Mouse (Mus musculus): ENCODE data around the gene Trim15. TPM values are rescaled to one million over a fixed set of nuclear protein-coding genes. Genes with fewer than 3 reads are reported as not detected.

Gene Trim15
- polyA plus RNA-seq, 1 experiment, result 1.6 TPM

DNA sequence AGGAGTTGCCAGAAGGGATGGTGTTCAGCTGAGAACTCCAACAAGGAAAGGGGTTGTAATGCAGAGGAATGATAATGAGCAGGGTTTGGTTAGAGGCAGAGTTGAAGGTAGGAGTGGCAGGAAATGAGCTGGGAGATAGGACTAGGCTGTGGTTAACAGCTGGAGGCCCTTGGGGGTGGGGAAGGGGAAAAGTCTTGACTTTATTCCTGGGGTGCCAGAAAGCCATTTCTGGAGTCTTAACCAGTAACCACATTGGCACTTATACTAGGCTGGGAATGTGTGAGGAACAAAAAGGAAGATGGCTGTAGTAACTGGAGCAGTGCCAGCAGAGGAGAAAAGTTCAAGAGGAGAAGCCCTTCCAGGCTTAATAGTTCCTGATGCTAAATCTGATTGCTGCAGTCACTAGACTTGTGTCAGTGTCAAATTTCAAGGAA lies 22.7 kb downstream of the Trim15 start:
- TF ChIP-seq POLR2A (IDR thresholded peaks at IDR 0.05; ENCODE audit: borderline replicate concordance, control insufficient read depth, low read depth, low read length) (no peak), CTCF (IDR thresholded peaks at IDR 0.05; ENCODE audit: control insufficient read depth, insufficient read depth, low read length) (no peak)
- Histone ChIP-seq H3K4me3 (replicated peaks; ENCODE audit: control insufficient read depth, low read depth, low read length) (no peak overlapping the region), H3K4me1 (ENCODE audit: control insufficient read depth, insufficient read depth, low read length) (peaks cover 4% of the 10 kb centered on the region), H3K27ac (ENCODE audit: control insufficient read depth, insufficient read depth, low read depth, low read length, poor library complexity) (no peak overlapping the region)

DNA sequence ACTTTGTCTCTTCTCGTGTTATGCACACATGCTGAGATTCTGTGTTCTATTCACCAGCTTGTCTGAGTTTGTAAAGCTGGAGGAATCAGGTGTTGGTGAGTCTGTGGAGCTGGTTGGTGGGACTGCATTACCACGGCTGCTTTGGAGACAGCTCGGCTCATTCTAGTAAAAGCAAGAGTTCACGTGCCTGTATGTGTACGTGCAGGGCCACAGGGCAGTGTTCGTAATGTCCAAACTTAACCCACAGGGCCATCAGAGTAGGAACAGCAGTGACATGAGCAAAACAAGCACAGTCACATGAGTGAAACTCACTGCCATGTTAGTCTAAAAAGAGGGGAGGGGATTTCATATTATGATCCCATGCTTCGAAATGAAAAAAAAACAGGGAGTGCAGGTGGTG lies 23.3 kb downstream of the Trim15 start:
- Histone ChIP-seq H3K4me1 (ENCODE audit: control insufficient read depth, insufficient read depth, low read length) (peaks cover 4% of the 10 kb centered on the region), H3K27ac (ENCODE audit: control insufficient read depth, insufficient read depth, low read depth, low read length, poor library complexity) (no peak overlapping the region), H3K4me3 (replicated peaks; ENCODE audit: control insufficient read depth, low read depth, low read length) (no peak overlapping the region)
- 74% methylated on average over 7 of the region's 7 CpGs for WGBS
- TF ChIP-seq CTCF (IDR thresholded peaks at IDR 0.05; ENCODE audit: control insufficient read depth, insufficient read depth, low read length), result no peak
- TF ChIP-seq POLR2A (IDR thresholded peaks at IDR 0.05; ENCODE audit: borderline replicate concordance, control insufficient read depth, low read depth, low read length), result no peak

DNA sequence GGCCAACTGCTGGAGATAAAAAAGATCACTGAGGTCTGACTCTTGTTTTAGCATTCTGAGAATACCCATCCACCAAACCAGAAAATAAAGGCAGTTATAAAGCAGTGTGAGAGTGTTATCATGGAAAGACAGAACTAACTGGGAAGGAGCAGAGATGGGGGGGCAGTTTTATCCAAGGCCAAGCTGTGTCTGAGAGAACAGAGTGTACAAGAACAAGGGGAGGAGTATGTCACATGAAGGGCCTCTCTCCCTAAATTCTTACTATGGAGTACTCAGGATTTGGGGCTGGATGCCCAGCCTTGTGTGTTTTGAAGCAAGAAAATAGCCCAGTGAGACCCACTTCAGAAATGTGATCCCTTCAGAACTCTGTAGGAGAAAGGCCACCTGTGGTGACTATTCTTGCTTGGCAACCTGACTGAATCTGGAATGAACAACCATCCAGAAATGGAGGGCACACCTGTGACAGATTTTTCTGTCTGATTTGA lies 26.0 kb downstream of the Trim15 start:
- Histone ChIP-seq H3K27ac (ENCODE audit: control insufficient read depth, insufficient read depth, low read depth, low read length, poor library complexity) (no peak overlapping the region), H3K4me1 (ENCODE audit: control insufficient read depth, insufficient read depth, low read length) (peaks cover 4% of the 10 kb centered on the region), H3K4me3 (replicated peaks; ENCODE audit: control insufficient read depth, low read depth, low read length) (no peak overlapping the region)
- TF ChIP-seq CTCF (IDR thresholded peaks at IDR 0.05; ENCODE audit: control insufficient read depth, insufficient read depth, low read length) (no peak), POLR2A (IDR thresholded peaks at IDR 0.05; ENCODE audit: borderline replicate concordance, control insufficient read depth, low read depth, low read length) (no peak)

- WGBS, result 73% methylated on average over 3 of the region's 3 CpGs
- Histone ChIP-seq H3K4me1 (ENCODE audit: control insufficient read depth, insufficient read depth, low read length) (peaks cover 4% of the 10 kb centered on the region), H3K27ac (ENCODE audit: control insufficient read depth, insufficient read depth, low read depth, low read length, poor library complexity) (no peak overlapping the region), H3K4me3 (replicated peaks; ENCODE audit: control insufficient read depth, low read depth, low read length) (no peak overlapping the region)
- TF ChIP-seq CTCF (IDR thresholded peaks at IDR 0.05; ENCODE audit: control insufficient read depth, insufficient read depth, low read length) (no peak), POLR2A (IDR thresholded peaks at IDR 0.05; ENCODE audit: borderline replicate concordance, control insufficient read depth, low read depth, low read length) (no peak)
These were observed 27.1 kb downstream of the Trim15 start for GRCm38 (mm10) chr17:36839931-36840330.

DNA sequence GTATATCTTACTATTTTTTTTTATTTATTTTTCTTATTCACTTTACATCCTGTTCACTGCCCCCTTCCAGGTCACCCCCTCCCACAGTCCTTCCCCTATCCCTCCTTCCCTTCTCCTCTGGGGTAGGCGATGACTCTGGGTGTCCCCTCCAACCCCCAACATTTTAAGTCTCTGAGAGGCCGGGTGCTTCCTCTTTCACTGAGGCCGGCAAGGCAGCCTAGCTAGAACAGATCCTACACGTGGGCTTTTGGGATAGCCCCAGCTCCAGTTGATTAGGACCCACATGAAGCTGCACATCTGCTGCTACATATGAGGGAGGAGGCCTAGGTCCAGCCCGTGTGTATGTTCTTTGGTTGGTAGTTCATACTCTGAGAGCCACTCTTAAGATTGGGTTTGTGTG lies 28.0 kb downstream of the Trim15 start:
- Histone ChIP-seq H3K27ac (ENCODE audit: control insufficient read depth, insufficient read depth, low read depth, low read length, poor library complexity) (no peak overlapping the region), H3K4me3 (replicated peaks; ENCODE audit: control insufficient read depth, low read depth, low read length) (no peak overlapping the region), H3K4me1 (ENCODE audit: control insufficient read depth, insufficient read depth, low read length) (peaks cover 2% of the 10 kb centered on the region; the same call in 1 of the 2 replicates)
- 24% methylated on average over 5 of the region's 5 CpGs for WGBS
- no peak for TF ChIP-seq POLR2A (IDR thresholded peaks at IDR 0.05; ENCODE audit: borderline replicate concordance, control insufficient read depth, low read depth, low read length)
- no peak for TF ChIP-seq CTCF (IDR thresholded peaks at IDR 0.05; ENCODE audit: control insufficient read depth, insufficient read depth, low read length)

DNA sequence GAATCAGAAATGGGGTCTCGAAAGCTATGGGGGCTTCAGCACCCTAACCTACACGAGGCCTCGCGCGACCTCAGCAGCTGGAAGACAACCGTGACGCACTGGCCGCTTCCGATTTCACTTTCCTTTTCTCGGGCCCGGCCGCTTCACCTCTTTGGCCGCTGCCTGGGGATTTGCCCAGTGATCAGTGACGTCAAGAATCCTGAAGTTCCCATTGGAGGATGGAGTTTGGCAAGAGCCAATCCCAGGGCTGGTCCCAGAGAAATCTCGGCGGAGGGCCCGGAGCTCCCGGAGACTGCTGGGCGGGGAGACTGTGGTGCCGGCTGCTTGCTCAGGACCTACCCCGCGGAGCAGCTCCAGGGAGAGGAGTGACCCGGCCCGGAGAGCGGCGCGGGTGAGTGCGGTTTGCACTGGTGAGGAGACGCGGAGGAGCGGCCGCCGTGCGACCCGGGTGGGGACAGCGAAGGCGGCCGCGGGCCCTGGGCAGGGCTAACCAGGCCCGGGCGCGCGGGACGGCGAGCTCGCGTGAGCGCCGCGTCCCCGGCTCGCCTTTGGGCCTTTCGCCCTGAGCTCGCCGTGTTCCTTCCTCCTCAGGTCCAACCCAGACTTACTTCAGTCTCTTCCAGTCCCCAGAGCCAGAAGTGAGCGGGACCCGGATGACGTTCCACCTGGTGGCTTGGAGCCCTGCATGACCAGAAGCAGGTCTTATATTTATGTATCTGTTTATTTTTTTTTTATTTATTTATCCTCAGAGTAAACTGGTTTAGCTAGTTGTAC lies 29.9 kb downstream of the Trim15 start, which contains the start of gene Trim26:
Gene Trim26 (plus strand): TSS at position 261 of the 774 bp plus-strand sequence.
- TF ChIP-seq CTCF (IDR thresholded peaks at IDR 0.05; ENCODE audit: control insufficient read depth, insufficient read depth, low read length) (no peak), POLR2A (IDR thresholded peaks at IDR 0.05; ENCODE audit: borderline replicate concordance, control insufficient read depth, low read depth, low read length) (peak; percentile 56; the same call in 1 of the 2 replicates)
- WGBS, result under 1% methylated on average over 58 of the region's 58 CpGs
- no peaks in the 10 kb centered on the region; the same call in 1 of the 2 replicates for H3K4me1 ChIP-seq (ENCODE audit: control insufficient read depth, insufficient read depth, low read length)
- H3K27ac ChIP-seq (ENCODE audit: control insufficient read depth, insufficient read depth, low read depth, low read length, poor library complexity), result peak within 1 kb of the TSS; percentile 95
- peak within 1 kb of the TSS; percentile 95 for H3K4me3 ChIP-seq (replicated peaks; ENCODE audit: control insufficient read depth, low read depth, low read length)

DNA sequence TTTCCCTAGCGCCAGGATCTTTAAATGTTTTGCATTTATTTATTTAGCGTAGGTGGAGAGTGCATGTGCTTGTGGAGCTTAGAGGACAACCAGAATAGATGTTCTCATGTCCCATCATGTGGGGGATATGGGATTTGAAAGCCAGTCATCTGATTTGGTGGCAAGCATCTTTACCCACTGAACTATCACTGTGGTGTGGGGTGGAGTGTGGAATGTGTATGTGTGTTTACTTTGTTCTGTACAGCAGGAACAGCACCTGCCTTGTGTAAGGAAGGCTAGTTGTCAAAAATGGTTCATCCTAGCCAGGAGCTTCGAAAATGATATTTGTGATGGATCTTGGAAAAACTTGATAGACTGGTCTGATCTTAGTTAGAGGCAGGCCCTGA lies 30.6 kb downstream of the Trim15 start:
- H3K4me1 ChIP-seq (ENCODE audit: control insufficient read depth, insufficient read depth, low read length), result no peaks in the 10 kb centered on the region; the same call in 1 of the 2 replicates
- H3K27ac ChIP-seq (ENCODE audit: control insufficient read depth, insufficient read depth, low read depth, low read length, poor library complexity), result peak overlapping the region; percentile 73
- peak overlapping the region; percentile 95 for H3K4me3 ChIP-seq (replicated peaks; ENCODE audit: control insufficient read depth, low read depth, low read length)
- TF ChIP-seq POLR2A (IDR thresholded peaks at IDR 0.05; ENCODE audit: borderline replicate concordance, control insufficient read depth, low read depth, low read length) (no peak), CTCF (IDR thresholded peaks at IDR 0.05; ENCODE audit: control insufficient read depth, insufficient read depth, low read length) (no peak)
- WGBS, result 11% methylated on average over 3 of the region's 3 CpGs

DNA sequence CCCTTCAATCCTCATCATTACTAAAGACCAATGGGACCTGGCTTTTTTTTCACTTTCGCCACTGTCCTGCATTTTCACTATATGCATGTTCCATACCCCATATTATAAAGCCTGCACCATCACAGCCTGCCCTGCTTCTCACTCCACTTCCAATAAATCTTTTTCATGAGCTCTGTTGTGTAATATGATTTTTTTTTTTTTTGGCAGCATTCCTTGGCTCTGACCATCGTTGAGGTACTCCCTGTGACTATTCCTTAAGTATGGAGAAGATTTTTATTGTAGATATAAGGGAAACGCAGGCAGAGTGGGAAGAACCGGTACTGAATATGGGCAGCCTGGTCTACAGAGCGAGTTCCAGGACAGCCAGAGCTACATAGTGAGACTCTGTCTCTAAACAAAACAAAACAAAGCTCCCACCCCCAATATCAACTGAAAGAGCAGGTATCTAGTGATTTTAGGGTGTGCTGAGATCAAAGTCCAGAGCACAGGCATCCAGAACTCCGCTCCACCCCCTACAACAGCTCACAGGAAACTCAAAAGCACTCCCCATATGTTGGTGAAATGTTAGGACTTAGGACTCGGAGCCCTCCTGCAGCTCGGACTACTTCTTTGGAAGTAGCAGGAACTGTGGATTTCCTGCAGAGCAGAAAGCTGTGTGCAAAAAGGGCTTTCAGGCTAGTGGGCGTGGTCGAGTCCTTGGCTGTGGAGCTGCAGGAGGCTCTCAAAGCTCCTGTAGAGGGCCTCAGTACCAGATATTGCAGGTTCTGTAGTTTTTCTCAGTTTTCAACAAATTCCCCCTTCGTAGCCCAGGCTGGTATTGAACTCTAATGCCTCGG lies 31.2 kb downstream of the Trim15 start:
- WGBS, result 37% methylated on average over 12 of the region's 12 CpGs
- Histone ChIP-seq H3K4me1 (ENCODE audit: control insufficient read depth, insufficient read depth, low read length) (no peaks in the 10 kb centered on the region; the same call in 1 of the 2 replicates), H3K27ac (ENCODE audit: control insufficient read depth, insufficient read depth, low read depth, low read length, poor library complexity) (no peak overlapping the region), H3K4me3 (replicated peaks; ENCODE audit: control insufficient read depth, low read depth, low read length) (no peak overlapping the region)
- TF ChIP-seq CTCF (IDR thresholded peaks at IDR 0.05; ENCODE audit: control insufficient read depth, insufficient read depth, low read length) (peak; percentile 23; the same call in 1 of the 2 replicates), POLR2A (IDR thresholded peaks at IDR 0.05; ENCODE audit: borderline replicate concordance, control insufficient read depth, low read depth, low read length) (no peak)

Measured in bone marrow, adult 2 months (tissue).